Mouse (Mus musculus) small intestine, adult 2 months (tissue): ENCODE measurements at regions not wholly inside any gene's neighbourhood (a gene's known extent, or its start where the extent isn't known, plus 50 kb on each side); places are given as distances from the start of the nearest gene placed in this dataset.

Experiments used
- CTCF ChIP-seq: fragments of 200-500 bp; IDR thresholded peaks from 2 replicates; pipeline ENCODE4 v1.5.1; 2012; ENCODE audit warnings: low read depth, mild to moderate bottlenecking, control low read depth, inconsistent platforms, low read length, moderate library complexity, mixed read lengths; ENCODE audit not compliant: insufficient replicate concordance, insufficient read length; ENCODE audit errors: extremely low read depth
- POLR2A ChIP-seq: fragments of 200-500 bp; IDR thresholded peaks from 2 replicates; pipeline ENCODE4 v1.6.1; 2012; ENCODE audit warnings: low read depth, mild to moderate bottlenecking, control low read depth, inconsistent platforms, low read length, moderate library complexity

- no peak for TF ChIP-seq POLR2A
- no peak for TF ChIP-seq CTCF
These were observed 52.3 kb upstream of the Stt3b start for GRCm38 (mm10) chr9:115362486-115362885.
